Mouse (Mus musculus): ENCODE results near the gene Hmx1. TPM values are rescaled to one million over a fixed set of nuclear protein-coding genes. Genes with fewer than 3 reads are reported as not detected.

Gene Hmx1
- polyA plus RNA-seq, 1 experiment from 2014 or later: not detected

DNA sequence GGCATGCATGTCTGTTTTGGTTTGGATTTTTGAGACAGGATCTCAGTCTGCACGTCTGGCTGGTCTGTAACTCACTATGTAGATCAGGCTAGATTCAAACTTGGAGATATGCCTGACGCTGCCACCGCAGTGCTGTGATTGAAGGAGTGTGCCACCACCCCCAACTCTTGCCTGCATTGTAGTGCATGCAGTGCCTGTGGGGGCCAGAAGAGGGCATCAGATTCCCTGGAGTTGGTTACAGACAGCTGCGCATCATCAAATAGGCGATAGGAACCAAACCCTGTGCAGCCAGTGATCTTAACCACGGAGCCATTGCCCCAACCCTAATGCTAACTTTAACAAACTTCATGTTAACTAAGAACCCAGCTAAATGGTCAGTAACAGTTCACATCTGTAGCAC, 49.9 kb downstream of the Hmx1 start:
- no peaks in the 10 kb centered on the region for H3K4me1 ChIP-seq
- no peak overlapping the region for H3K4me2 ChIP-seq
- WGBS: 82% methylated on average over 6 of the region's 6 CpGs
- no peak for ATAC-seq (ENCODE audit: insufficient number of reproducible peaks, low FRiP score, low TSS enrichment, low read depth)
- H3K9ac ChIP-seq: no peak overlapping the region
- H3K27me3 ChIP-seq: no peaks in the 10 kb centered on the region
- H3K27ac ChIP-seq: no peak overlapping the region
- no peaks in the 10 kb centered on the region for H3K36me3 ChIP-seq
- H3K9me3 ChIP-seq: no peaks in the 10 kb centered on the region
- no peak overlapping the region for H3K4me3 ChIP-seq

DNA sequence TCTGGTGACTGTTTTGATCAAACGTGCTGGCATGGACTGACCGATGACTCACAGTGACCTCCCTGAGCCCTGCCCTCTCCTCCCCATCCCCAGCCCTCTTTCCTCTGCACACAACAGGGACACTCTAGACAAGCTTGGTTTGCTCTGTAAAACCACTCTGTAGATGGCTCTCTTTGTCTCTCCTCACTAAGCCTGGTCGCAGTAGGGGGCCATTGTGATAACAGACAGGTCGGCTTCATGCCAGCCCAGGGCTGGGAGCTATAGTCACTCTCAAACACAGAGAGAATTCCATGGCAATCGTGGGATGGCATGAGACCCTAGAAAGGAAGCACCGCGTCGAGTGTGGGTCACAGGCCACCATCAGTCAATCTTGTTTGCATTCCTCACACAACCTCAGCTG, 51.6 kb downstream of the Hmx1 start:
- Histone ChIP-seq H3K4me2 (no peak overlapping the region), H3K4me1 (no peaks in the 10 kb centered on the region), H3K27ac (no peak overlapping the region), H3K27me3 (no peaks in the 10 kb centered on the region), H3K36me3 (no peaks in the 10 kb centered on the region), H3K9ac (no peak overlapping the region), H3K4me3 (no peak overlapping the region), H3K9me3 (no peaks in the 10 kb centered on the region)
- 85% methylated on average over 8 of the region's 8 CpGs for WGBS
- no peak for ATAC-seq (ENCODE audit: insufficient number of reproducible peaks, low FRiP score, low TSS enrichment, low read depth)

DNA sequence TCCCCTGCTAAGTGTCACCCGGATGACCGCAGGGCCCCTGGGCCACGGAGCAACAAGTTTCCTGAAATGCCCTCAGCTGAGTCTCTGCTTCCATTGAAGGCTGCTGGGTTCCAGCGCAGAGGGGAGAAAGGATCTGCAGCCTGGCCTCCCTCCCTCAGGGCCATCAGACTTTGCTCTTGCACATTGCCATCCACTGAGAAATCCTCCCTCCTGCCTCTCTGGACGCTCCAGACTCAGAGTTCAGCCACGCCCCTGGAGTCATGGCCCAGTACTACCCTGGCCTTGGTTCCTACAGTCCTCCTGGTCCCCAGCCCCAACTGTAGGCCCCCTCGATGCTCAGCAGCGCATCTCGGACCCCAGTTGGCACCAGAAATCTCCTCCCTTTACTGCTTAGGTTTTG, 52.5 kb downstream of the Hmx1 start:
- Histone ChIP-seq H3K9me3 (no peaks in the 10 kb centered on the region), H3K4me3 (no peak overlapping the region), H3K36me3 (no peaks in the 10 kb centered on the region), H3K27me3 (no peaks in the 10 kb centered on the region), H3K9ac (no peak overlapping the region), H3K4me1 (no peaks in the 10 kb centered on the region), H3K27ac (no peak overlapping the region), H3K4me2 (no peak overlapping the region)
- ATAC-seq (ENCODE audit: insufficient number of reproducible peaks, low FRiP score, low TSS enrichment, low read depth): no peak
- 61% methylated on average over 9 of the region's 9 CpGs for WGBS

DNA sequence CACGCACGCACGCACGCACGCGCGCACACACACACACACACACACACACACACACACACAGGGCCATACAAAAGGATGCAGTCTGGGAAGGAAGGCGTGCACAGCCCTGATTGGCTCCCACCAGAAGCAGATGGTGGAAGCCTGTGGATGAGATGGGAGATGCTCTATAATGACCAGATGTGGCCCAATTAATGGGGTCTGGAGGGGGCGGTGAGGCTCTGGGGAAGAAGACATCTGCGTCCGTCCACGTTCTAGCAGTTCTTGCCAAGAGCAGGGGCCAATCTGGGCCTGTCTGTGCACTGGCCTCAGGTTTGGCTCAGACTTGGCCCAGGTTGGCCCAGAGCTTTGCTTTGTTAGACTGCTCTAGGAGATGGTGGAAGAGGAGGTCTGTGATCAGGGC, 55.8 kb downstream of the Hmx1 start:
- peaks cover 9% of the 10 kb centered on the region for H3K4me1 ChIP-seq
- no peak overlapping the region for H3K4me3 ChIP-seq
- H3K4me2 ChIP-seq: no peak overlapping the region
- no peaks in the 10 kb centered on the region for H3K36me3 ChIP-seq
- peaks cover 8% of the 10 kb centered on the region; the same call in 1 of the 2 replicates for H3K27me3 ChIP-seq
- no peak overlapping the region for H3K27ac ChIP-seq
- ATAC-seq (ENCODE audit: insufficient number of reproducible peaks, low FRiP score, low TSS enrichment, low read depth): no peak
- WGBS: 83% methylated on average over 12 of the region's 12 CpGs
- H3K9me3 ChIP-seq: no peaks in the 10 kb centered on the region
- no peak overlapping the region for H3K9ac ChIP-seq

DNA sequence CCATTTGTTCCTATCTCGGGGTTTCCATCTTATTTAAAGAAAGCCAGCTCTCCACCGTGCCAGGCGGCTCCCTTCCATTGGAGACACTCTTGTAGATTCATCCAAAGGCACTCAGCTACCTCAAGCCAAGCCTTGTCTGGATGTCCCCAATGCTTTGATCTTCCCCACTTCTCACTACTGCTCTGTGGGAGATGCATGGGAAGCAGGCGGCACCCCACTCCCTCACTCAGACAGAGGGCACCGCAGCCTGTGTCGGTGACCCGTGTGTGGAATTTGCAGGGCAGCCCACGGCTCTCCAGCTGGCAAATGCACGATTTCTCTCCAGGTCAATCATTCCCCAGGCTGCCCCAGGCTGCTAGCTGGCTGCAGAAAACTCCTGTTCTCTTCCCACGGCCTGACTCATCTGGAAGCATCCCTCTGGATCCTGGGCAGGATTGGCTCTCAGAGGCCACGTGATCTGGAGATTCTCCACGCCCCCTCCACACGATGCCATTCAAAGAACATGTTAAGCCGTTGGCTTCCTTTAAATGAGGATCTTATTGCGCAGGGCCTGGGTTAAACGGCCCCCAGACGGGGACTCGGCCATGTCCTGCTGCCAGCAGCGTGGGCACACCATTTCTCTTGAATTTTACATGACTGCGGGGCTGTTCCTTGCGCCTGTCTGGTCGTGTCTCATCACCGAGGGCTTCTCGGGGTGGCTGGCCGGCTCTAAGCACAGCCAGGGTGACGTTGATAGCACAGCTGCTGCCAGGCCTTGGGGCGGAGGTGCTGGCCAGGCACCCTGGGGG, 58.9 kb downstream of the Hmx1 start:
- WGBS: 19% methylated on average over 27 of the region's 27 CpGs
- Histone ChIP-seq H3K4me2 (peak overlapping the region; percentile 48), H3K4me1 (peaks cover 9% of the 10 kb centered on the region), H3K9me3 (no peaks in the 10 kb centered on the region), H3K36me3 (no peaks in the 10 kb centered on the region), H3K9ac (no peak overlapping the region), H3K27me3 (peaks cover 18% of the 10 kb centered on the region), H3K27ac (no peak overlapping the region), H3K4me3 (peak overlapping the region; percentile 27)
- ATAC-seq (ENCODE audit: insufficient number of reproducible peaks, low FRiP score, low TSS enrichment, low read depth): 0 out of 2 replicates have a peak, but pooled peaks have one; percentile 73

Other genes starting within 250 kb of the Hmx1 start
- not detected in 2 replicates for gene Adra2c, start 110.8 kb upstream of the Hmx1 start, polyA plus RNA-seq (2015; fragmentation: Nextera tagmentation; extraction: Ambion mirVana)
- 12.1 and 16.4 TPM in 2 replicates for gene Cpz, start 136.6 kb downstream of the Hmx1 start, polyA plus RNA-seq (2015; fragmentation: Nextera tagmentation; extraction: Ambion mirVana)
- gene Trmt44, start 186.0 kb downstream of the Hmx1 start, polyA plus RNA-seq (2015; fragmentation: Nextera tagmentation; extraction: Ambion mirVana): 9.0 and 9.1 TPM in 2 replicates
- 11.6 and 12.4 TPM in 2 replicates for gene Acox3, start 193.9 kb downstream of the Hmx1 start, polyA plus RNA-seq (2015; fragmentation: Nextera tagmentation; extraction: Ambion mirVana)